Mouse (Mus musculus) ES-Bruce4 (cell line): ENCODE measurements around the gene Muc20.
A peak's percentile ranks its signal among the peaks of the same experiment; 100 is the strongest.

Experiments used
- CTCF ChIP-seq: IDR thresholded peaks from one replicate; pipeline ENCODE4 v1.8.1; 2011; ENCODE audit warnings: low read depth, low read length
- EP300 ChIP-seq: IDR thresholded peaks from 2 replicates; pipeline ENCODE4 v1.6.1; 2011; ENCODE audit warnings: low read depth, low read length; ENCODE audit not compliant: insufficient read depth

- TF ChIP-seq CTCF (no peak), EP300 (0 out of 2 replicates have a peak, but pooled peaks have one; percentile 14)
These were observed 17.3 kb upstream of the Muc20 start for GRCm38 (mm10) chr16:32814539-32814938.
